Mouse (Mus musculus) testis, postnatal 10 days (tissue): ENCODE results near the gene Oxct2b.
"Not testable (repeated sequence)": the region's sequence is repeated elsewhere in the genome, so short reads cannot be mapped to it uniquely, and the experiment has no call there.

Experiments used
- DNase-seq: peaks from one replicate; pipeline ENCODE4 v3.0.0; 2021; ENCODE audit warnings: low spot score

Oxct2b gene

DNA sequence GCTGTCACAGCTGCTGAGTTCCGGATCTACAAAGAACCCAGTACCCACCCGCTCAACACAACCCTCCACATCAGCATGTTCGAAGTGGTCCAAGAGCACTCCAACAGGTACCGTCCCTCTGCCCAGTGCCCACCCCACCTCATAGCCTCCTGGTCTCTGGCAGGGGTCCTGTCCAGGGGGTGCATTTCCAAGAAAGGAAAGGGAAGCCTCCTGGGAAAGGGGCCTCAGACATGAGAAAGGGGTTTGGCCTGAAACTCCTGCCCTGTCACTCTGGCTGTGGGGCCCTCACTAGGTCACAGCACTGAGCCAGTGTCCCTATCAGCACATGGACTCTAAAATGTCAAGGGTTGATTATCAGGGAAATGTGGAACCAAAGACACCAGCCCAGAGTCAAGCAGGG, 1.4 kb upstream of the Oxct2b start:
- DNase-seq, result not testable (repeated sequence)

DNA sequence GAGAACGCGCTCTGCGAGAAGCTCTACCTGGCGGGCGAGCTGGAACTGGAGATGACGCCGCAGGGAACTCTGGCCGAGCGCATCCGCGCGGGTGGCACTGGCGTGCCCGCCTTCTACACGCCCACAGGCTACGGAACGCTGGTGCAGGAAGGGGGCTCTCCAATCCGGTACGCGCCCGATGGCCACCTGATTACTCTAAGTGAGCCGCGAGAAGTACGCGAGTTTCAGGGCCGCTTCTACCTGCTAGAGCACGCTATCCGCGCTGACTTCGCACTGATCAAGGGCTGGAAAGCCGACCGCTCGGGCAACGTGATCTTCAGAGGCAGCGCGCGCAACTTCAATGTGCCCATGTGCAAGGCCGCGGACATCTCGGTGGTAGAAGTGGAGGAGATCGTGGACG, 574 bp downstream of the Oxct2b start:
- DNase-seq, result not testable (repeated sequence)

DNA sequence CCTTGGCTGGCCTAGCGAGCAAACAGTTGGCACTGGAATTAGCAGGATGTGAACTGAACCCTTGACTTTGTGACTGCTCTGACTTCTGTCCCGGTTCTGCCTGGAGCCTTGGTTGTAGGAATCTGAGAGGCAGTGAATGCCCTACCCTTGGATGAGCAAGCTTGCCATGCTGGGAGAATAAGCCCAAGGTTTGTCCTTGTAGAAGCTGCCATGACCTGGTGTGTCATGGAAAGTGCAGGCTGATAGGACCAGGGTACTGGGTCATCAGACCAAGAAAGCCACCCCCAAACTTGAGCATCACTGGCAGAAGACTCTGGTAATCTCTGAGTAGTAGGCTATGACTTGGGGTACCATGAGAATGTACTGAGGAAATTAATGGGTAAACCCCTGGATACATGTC, 5.2 kb downstream of the Oxct2b start:
- DNase-seq, result no peak

DNA sequence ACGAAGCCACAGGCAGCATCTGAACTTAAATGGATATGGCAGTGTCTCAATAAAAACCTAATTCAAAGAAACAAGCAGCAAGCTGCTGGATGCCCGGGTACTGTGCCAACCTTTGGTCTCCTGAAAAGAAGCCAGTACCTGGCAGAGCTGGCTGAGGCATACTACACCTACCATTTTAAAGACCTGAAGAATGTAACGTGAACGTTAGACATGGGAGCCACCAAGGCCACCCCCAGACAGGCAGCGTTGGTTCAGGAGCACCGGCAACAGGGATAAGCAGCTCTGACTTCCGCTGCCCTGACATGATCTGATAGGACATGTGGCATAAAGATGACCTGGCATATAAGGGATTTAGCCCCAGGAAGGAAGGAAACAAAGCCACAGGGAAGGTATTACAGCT, 10.6 kb downstream of the Oxct2b start:
- DNase-seq, result no peak

DNA sequence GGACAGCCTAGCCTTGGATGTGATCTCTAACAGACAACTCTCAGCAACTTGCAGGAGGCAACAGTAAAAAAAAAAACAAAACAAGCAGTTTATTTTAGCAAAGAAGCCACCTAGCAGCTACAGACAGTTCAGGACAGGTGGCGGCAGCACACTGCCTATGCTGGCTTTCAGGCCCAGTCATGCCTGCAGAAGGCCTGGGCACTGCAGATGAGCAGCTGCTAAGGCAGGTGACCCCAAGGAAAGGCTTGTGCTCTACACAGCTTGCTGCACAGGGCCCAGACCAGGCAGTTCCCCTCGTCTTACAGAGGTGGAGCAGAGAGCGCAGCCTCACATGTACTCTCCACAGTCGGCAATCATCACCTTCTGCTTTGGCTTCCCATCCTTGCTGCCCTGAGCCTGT, 11.0 kb downstream of the Oxct2b start:
- no peak for DNase-seq

DNA sequence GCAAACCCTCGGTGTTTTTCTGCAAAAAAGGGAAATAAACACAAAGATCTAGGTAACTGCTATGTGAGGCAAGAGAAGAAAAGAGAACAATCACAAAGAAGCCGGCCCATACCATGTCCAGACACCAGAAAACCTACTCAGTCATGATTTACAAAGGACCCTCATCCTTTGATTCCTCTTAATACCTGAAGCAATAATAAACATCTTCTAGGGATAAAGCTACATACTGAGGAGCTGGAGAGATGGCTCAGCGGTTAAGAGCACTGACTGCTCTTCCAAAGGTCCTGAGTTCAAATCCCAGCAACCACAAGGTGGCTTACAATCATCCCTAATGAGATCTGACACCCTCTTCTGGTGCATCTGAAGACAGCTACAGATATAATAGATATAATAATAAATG, 21.5 kb downstream of the Oxct2b start:
- no peak for DNase-seq

DNA sequence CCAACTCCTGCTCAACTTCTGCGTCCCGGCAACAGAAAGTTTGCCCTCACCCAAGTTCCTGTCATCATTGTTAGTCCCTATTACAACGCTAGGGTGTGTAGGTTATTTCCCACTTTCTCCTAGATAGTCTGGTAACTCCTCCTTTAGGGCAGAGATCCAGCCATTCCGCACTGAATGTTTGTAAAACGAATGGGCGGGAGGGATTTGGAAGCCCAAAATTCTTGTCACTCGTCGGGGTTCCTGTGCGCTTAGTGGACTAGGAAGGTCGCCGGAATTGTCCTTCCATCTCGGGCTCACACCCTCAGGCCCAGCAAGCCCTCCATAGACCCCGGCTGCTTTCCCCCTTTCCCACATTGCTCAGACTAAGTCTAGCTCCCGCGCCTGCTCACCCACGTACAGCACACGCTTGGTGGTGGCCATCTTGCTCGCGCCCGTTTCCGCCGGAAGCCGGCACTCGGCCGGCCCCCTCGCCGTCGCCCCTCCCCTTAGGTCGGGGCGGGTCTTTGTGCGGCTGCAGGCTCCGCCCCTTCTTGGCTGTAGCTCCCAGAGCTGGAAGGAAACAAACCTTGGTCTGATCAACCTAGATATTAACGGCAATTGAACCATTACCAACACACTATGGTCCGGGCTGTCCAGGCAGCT, 23.6 kb downstream of the Oxct2b start, which contains the start of gene Ppie:
Gene Ppie (minus strand): TSS at position 439 of the 642 bp plus-strand sequence.
- DNase-seq, result peak; percentile 89

DNA sequence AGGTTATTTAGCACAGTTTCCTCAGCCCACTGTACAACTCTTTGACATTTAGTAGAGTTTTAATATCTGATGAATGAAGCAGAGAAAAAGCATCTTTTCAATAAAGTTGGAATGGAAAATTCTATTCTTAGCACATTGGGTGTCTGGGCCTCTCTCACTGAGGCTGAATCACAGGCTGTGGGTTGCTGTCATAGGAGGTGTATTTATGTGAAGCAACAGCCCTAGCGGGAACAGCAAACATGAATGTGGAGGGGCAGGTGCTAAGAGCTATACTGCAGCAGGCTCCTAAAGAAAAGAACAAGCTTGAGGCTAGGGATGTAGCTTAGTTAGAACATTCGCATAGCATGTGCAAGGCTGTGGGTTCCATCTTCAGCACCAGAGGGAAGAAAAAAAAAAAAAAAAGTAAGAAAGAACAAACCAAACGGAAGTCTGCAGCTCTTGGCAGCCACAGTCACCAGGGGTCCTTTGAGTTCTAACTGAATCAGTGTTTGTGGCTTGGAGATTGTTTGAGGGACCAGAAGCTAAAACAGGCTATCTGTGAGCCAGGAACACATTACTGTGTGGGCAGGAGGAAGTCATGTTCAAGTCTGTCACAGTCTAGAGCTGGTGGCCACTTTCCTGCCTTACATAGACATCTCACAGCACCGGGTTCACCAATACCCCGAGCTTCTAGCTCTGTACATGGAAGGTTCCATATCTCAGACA, 31.5 kb downstream of the Oxct2b start:
- DNase-seq, result no peak

DNA sequence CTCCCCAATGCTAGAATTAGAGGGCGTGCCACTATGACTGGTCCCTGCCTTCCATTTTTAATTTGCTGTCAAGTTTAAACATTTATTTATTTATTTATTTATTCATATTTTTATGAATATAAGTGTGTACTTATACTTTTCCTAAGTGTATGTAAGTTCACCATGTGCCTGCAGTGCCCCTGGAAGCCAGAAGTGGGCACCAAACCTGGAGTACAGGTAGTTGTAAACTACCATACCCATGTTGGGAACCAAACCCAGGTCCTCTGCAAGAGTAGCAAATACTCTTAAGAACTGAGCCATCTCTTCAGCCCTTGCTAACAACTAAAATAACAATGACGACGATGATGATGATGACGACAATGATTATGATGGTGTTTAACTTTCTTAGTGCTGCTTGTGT, 35.9 kb downstream of the Oxct2b start:
- DNase-seq, result no peak

DNA sequence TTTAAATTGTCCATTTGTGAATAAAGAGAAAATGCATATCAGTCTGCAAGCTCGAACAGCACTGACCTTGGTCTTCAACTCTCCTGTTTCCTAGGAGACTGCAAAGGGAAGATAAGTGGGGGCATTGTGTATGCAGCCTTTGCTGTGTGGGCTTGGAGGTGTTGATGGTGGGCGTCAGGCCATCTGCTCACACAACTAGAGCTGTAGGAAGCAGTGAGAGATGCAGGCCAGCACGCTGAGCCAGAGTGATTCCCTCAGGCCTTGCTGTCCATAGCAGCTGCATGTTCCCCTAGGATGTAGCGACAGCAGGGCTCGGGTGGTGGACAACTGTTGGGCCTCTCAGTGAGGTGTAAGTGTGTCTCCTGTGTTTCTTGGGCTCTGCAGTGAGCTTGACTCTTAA, 36.9 kb downstream of the Oxct2b start:
- no peak for DNase-seq

DNA sequence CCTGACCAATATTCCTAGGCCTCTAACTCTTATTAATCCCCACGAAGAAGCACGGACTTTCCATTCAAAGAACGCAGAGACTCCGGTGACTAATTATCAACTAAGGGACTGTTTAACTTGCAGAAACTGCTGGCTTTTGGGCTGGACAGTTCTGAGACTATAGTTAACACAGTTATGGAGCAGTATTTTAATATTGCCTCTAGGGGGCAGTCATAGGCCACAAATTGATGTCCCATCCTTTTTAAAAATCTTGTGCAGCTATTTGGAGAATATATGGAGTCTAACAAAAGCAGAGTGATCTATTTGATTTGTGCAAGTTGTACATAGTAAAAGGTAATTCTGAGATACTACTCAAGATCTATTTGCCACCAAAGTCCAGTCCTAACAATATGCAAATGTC, 38.9 kb downstream of the Oxct2b start:
- DNase-seq, result no peak

DNA sequence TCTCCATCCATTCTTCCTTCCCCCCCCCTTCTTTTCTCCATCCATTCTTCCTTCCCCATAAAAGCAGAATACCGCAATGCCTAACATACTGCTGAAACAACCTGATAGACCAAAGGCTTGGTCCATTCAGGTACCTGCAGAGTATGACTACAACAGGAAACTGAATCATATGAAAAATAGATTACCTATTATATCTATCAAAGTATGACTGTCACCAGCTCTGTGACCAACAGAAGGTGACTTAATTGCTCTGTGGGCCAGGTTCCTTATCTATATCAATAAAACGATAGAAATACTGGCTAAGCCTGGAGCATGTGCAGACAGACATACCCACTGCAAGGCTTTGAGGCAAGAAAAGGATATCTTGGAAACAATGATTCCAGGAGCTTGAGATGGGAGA, 39.4 kb downstream of the Oxct2b start:
- DNase-seq, result no peak

DNA sequence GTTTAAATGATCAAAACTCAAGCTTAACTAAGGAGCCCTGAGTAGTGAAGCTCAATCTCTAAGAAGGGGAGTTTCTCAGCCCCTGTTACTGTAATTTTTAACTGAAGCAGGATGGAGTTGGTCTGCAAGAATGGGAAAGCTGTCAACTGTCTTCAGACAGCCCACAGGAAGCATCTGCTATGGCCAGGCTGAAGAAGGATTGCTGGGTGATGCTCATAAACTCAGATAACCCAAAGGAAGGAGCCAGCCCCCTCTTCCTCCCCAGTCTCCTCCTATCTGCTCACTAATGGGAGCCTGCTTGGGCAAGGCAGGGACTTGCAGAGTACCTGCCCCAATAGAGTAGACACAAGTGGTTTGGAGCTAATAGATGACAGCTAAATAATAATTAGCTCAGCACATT, 39.8 kb downstream of the Oxct2b start:
- no peak for DNase-seq

DNA sequence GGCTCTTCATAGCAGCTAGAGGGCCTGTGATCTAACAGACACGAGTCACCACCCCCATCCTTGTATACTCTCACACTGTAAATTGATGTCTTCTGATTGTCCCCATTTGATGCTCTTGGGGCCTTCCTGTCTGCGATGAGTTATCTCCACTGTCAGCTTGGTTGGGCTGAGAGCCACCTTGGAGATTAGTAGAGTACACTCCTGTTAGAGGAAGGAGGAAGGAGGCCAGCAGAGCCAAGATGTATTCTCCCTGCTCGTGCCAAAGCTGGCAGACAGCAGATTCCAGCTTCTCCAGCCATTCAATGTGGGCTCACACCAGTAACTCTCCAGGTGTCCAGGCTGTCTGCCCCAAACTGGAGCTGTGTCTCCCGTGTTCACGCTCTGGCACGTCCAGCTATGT, 44.5 kb downstream of the Oxct2b start:
- no peak for DNase-seq

DNA sequence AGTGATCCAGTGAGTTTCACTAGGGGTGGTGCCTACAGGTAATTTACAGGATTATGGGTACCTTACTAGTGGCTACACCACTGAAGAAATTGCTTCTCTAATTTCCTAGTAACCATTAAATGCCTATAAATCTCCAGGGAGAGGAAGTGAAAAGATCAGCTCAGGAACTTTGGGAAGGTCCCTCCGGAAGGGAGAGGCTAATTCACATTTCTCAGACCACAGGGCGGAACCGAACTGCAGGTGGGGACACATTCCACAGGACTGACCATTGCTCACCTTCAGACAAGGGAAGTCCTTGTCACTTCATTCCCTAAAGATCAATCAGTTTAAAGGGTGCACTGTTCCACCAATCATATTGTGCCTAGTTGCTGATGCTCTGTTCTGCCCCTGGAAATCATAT, 45.2 kb downstream of the Oxct2b start:
- not testable (repeated sequence) for DNase-seq

DNA sequence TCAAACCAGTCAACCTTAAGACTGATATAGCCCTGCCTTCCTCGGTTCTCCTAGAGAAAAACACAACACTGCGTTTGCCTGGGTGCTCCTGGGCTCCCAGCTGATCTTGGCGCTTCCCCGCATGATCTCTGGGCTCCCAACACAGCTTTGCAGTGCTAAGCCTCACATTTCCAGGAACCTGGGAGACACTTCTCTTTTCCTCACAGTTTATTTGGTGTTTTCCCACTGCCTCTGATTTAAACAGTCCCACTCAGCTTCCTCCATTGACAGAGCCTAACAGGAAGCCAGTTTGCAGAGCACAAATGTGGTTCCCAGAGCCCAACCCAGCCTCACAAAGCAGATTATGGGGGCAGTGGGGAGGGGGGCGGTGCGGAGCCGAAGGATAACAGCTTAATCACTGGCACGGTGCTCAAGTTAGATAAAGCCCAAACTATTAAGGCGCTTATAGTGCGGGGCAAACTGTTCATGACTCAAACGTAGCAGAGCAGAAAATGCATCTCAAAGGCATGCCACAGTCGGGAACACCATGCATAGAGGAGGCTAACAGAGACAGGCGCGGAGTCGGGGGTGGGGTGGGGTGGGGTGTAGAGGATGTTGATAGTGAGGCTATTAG, 46.3 kb downstream of the Oxct2b start:
- no peak for DNase-seq

DNA sequence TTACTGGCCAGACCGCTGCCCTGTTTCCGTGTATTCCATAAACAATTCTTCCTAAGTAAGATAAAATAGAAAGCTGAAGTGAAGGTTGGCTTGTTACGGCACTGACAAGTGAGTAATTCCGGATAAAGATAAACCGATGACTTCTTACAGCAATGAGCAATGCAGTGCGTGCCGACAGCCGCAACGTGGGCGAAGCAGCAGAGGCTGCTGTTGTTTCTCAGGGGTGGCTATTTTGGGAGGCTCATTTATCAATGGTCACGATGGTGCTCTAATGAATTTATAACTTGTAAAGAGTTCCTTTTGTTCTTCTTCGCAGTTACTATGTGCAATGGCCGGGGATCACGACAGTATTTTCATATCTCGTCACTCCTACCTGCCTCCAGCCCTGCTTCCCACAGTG, 48.1 kb downstream of the Oxct2b start:
- no peak for DNase-seq
